Mouse (Mus musculus) heart, adult 2 months (tissue): ENCODE measurements around the gene Tbca.

Source experiments
- CTCF ChIP-seq: fragments of 200-600 bp; IDR thresholded peaks from 2 replicates; pipeline ENCODE4 v1.8.1; 2022; ENCODE audit warnings: antibody characterized with exemption, mild to moderate bottlenecking, moderate library complexity
- POLR2A ChIP-seq: fragments of 200-500 bp; IDR thresholded peaks from 2 replicates; pipeline ENCODE4 v1.6.1; 2011; ENCODE audit warnings: mild to moderate bottlenecking, low read depth, low read length, control low read depth; ENCODE audit not compliant: insufficient read depth

GRCm38 (mm10) chr13:94877211-94877590, 88.5 kb downstream of the Tbca start:
- TF ChIP-seq POLR2A, result no peak
- TF ChIP-seq CTCF, result no peak
